Comparison of ENCODE assay signal across 12 mouse cellular contexts in the genomic region with DNA sequence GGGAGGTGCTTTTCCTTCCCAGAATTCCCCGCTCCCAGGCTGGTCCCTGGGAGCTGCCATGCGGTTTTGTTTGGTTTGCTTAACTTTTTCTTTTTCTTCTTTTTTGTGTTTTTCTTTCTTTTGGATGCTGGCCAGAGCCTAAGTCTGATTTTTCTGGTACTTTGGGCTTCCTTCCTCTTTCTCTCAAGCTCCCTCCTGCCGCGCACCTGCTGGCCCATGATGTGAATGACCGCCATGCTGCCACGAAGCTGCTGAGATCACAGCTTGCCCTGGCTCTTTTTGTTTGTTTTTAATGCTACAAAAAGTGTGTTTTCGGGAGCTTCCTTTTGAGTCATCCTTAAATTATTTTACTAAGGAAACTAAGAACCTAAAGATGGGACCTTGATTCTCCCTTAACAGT.
"Had no signal": no experiment of that assay in that cellular context is flagged by ENCODE, and none has a peak within 500 bp of the region (broad histone marks: within the 10 kb centered on the region; RNA-seq: fewer than 3 reads in every experiment).

No protein-coding gene starts in this region.

- DNase-seq: kidney, adult 18-20 months; kidney, adult 9 months; kidney, postnatal 14 days; kidney, postnatal 4 days; layer of hippocampus, adult 9-11 months; liver, embryonic 13.5 days; lung, adult 2 months; lung, postnatal 14 days; midbrain, embryonic 14.5 days; retina, postnatal 1 day; thymus, adult 18-20 months; thymus, postnatal 36 days had no signal
